Mouse (Mus musculus) hindbrain, embryonic 16.5 days (tissue): ENCODE results near the gene Akap8. TPM values are rescaled to one million over a fixed set of nuclear protein-coding genes. Genes with fewer than 3 reads are reported as not detected.
A peak's percentile ranks its signal among the peaks of the same experiment; 100 is the strongest.

ENCODE experiments used
- ATAC-seq: fragments of 200-750 bp; cut with Nextera tagmentation; 2 replicates; pipeline ENCODE4 v1.8.0; 2017; ENCODE audit warnings: moderate TSS enrichment, moderate library complexity
- H3K27ac ChIP-seq: fragments of 300-500 bp; sonication (generic); 2 replicates; pipeline ENCODE4 v1.5.1; 2014; ENCODE audit warnings: low read depth, mild to moderate bottlenecking, control low read depth, low read length, moderate library complexity
- H3K27me3 ChIP-seq: fragments of 300-500 bp; sonication (generic); replicated peaks from 2 replicates; pipeline ENCODE4 v1.6.1; 2014; ENCODE audit warnings: low read length; ENCODE audit not compliant: control insufficient read depth, insufficient read depth
- H3K36me3 ChIP-seq: fragments of 300-500 bp; sonication (generic); 2 replicates; pipeline ENCODE4 v1.6.1; 2014; ENCODE audit warnings: mild to moderate bottlenecking, low read length, moderate library complexity, mixed read lengths; ENCODE audit not compliant: control insufficient read depth, insufficient read depth
- H3K4me1 ChIP-seq: fragments of 300-500 bp; sonication (generic); 2 replicates; pipeline ENCODE4 v1.6.1; 2014; ENCODE audit warnings: low read depth, low read length; ENCODE audit not compliant: control insufficient read depth, insufficient read depth
- H3K4me2 ChIP-seq: fragments of 300-500 bp; sonication (generic); 2 replicates; pipeline ENCODE4 v1.6.1; 2014; ENCODE audit warnings: mild to moderate bottlenecking, low read length, control low read depth, moderate library complexity
- H3K4me3 ChIP-seq: fragments of 300-500 bp; sonication (generic); 2 replicates; pipeline ENCODE4 v1.5.1; 2014; ENCODE audit warnings: mild to moderate bottlenecking, low read length, control low read depth, moderate library complexity
- H3K9ac ChIP-seq: fragments of 300-500 bp; sonication (generic); 2 replicates; pipeline ENCODE4 v1.6.1; 2014; ENCODE audit warnings: low read depth, mild to moderate bottlenecking, control low read depth, low read length, moderate library complexity
- H3K9me3 ChIP-seq: fragments of 300-500 bp; sonication (generic); 2 replicates; pipeline ENCODE4 v1.6.1; 2014; ENCODE audit warnings: mild to moderate bottlenecking, low read length, moderate library complexity; ENCODE audit not compliant: control insufficient read depth
- WGBS: fragments of 180-500 bp; shearing (Covaris S2); extraction: QIAGEN DNeasy Blood & Tissue Kit; methylation state at CpG from one replicate; pipeline ENCODE4 v1.1.7; 2014; 5-methylcytosine and 5-hydroxymethylcytosine counted together
- polyA plus RNA-seq: library from polyadenylated mRNA; unstranded; fragments of >200 nt; fragmentation: Nextera tagmentation; extraction: Ambion mirVana; gene quantifications from 2 replicates; pipeline ENCODE4 v1.2.1, GENCODE M21; 2015

Gene Akap8
- polyA plus RNA-seq, 1 experiment from 2014 or later = 84.7 TPM

GRCm38 (mm10) chr17:32327501-32327900, 6.5 kb upstream of the Akap8 start:
- Histone ChIP-seq H3K4me3 (no peak overlapping the region), H3K9ac (no peak overlapping the region), H3K9me3 (no peaks in the 10 kb centered on the region), H3K27me3 (no peaks in the 10 kb centered on the region), H3K27ac (no peak overlapping the region), H3K4me1 (no peaks in the 10 kb centered on the region), H3K36me3 (peaks cover 19% of the 10 kb centered on the region), H3K4me2 (no peak overlapping the region)
- no peak for ATAC-seq

GRCm38 (mm10) chr17:32322809-32323208, 1.8 kb upstream of the Akap8 start:
- ATAC-seq = no peak
- no peak overlapping the region for H3K9ac ChIP-seq
- H3K4me3 ChIP-seq = no peak overlapping the region
- no peak overlapping the region for H3K27ac ChIP-seq
- no peak overlapping the region for H3K4me2 ChIP-seq
- no peaks in the 10 kb centered on the region for H3K9me3 ChIP-seq
- no peaks in the 10 kb centered on the region for H3K27me3 ChIP-seq
- peaks cover 12% of the 10 kb centered on the region for H3K36me3 ChIP-seq
- 94% methylated on average over 1 of the region's 1 CpGs for WGBS
- H3K4me1 ChIP-seq = peaks cover 9% of the 10 kb centered on the region

DNA sequence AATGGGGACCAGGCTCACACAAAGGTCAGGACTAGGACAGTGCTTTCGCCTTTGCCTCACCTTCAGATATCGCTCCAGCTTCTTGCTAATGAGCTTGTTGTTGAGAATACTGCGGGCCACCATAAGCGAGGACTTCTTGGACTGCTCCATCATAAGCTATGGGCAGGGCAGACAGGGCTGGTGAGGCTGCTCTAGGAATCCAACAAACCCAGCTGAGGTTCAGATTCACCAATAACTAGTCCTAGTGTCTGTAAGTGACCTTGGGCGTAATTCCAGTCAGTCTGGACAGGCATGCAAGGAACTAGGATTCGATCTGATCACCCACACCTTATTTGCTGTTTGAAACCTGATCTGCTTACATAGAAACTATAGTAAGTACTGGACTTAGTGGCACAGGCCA, 798 bp upstream of the Akap8 start:
- no peaks in the 10 kb centered on the region for H3K27me3 ChIP-seq
- no peaks in the 10 kb centered on the region for H3K9me3 ChIP-seq
- peak overlapping the region; percentile 67 for H3K4me2 ChIP-seq
- H3K4me1 ChIP-seq = peaks cover 9% of the 10 kb centered on the region
- peak overlapping the region; percentile 78 for H3K4me3 ChIP-seq
- WGBS = 25% methylated on average over 6 of the region's 6 CpGs
- no peak; the same call in 1 of the 2 replicates for ATAC-seq
- H3K9ac ChIP-seq = peak overlapping the region; percentile 78
- peak overlapping the region; percentile 82 for H3K27ac ChIP-seq
- H3K36me3 ChIP-seq = peaks cover 15% of the 10 kb centered on the region

DNA sequence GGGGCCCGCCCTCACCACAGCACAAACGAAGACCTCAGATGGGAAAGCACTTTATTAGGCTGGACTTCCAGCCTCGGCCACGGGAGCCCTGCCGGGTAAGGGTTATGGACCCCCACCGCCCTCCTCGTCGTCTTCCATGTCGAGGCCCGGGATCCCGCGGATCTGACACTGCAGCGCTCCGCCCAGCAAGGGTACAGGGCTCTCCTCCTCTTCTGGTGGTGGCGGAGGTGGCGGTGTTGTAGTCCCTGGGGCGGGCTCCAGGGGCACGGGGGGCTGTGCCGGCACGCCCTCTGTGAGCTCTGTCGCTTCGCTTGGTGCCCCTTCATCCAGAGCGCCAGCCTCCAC, 324 bp upstream of the Akap8 start:
- Histone ChIP-seq H3K27me3 (no peaks in the 10 kb centered on the region), H3K4me1 (peaks cover 9% of the 10 kb centered on the region), H3K4me3 (peak overlapping the region; percentile 78), H3K4me2 (peak overlapping the region; percentile 67), H3K9ac (peak overlapping the region; percentile 78), H3K36me3 (peaks cover 15% of the 10 kb centered on the region), H3K27ac (peak overlapping the region; percentile 82), H3K9me3 (no peaks in the 10 kb centered on the region)
- 0% methylated on average over 12 of the region's 23 CpGs for WGBS
- ATAC-seq = peak; percentile 77

GRCm38 (mm10) chr17:32319950-32320349, 1.1 kb downstream of the Akap8 start:
- Histone ChIP-seq H3K4me1 (peaks cover 9% of the 10 kb centered on the region), H3K27me3 (no peaks in the 10 kb centered on the region), H3K9ac (peak overlapping the region; percentile 86), H3K27ac (peak overlapping the region; percentile 95), H3K36me3 (peaks cover 20% of the 10 kb centered on the region), H3K4me3 (peak overlapping the region; percentile 78), H3K4me2 (peak overlapping the region; percentile 81), H3K9me3 (no peaks in the 10 kb centered on the region)
- ATAC-seq = no peak
- WGBS = under 1% methylated on average over 7 of the region's 7 CpGs

- Histone ChIP-seq H3K9me3 (no peaks in the 10 kb centered on the region), H3K27ac (no peak overlapping the region), H3K36me3 (peaks cover 32% of the 10 kb centered on the region), H3K27me3 (no peaks in the 10 kb centered on the region), H3K4me2 (no peak overlapping the region), H3K9ac (no peak overlapping the region), H3K4me3 (no peak overlapping the region), H3K4me1 (peaks cover 9% of the 10 kb centered on the region)
- no peak for ATAC-seq
- WGBS = 93% methylated on average over 3 of the region's 3 CpGs
Observed at GRCm38 (mm10) chr17:32317708-32318107, 3.3 kb downstream of the Akap8 start.

GRCm38 (mm10) chr17:32317032-32317431, 4.0 kb downstream of the Akap8 start:
- peaks cover 9% of the 10 kb centered on the region for H3K4me1 ChIP-seq
- ATAC-seq = no peak
- H3K36me3 ChIP-seq = peaks cover 36% of the 10 kb centered on the region
- no peak overlapping the region for H3K27ac ChIP-seq
- no peaks in the 10 kb centered on the region for H3K9me3 ChIP-seq
- no peak overlapping the region for H3K4me3 ChIP-seq
- WGBS = 93% methylated on average over 8 of the region's 8 CpGs
- no peak overlapping the region for H3K4me2 ChIP-seq
- H3K9ac ChIP-seq = no peak overlapping the region
- no peaks in the 10 kb centered on the region for H3K27me3 ChIP-seq

- no peak for ATAC-seq
- H3K27me3 ChIP-seq = no peaks in the 10 kb centered on the region
- peaks cover 46% of the 10 kb centered on the region for H3K36me3 ChIP-seq
- H3K9ac ChIP-seq = no peak overlapping the region
- no peak overlapping the region for H3K4me3 ChIP-seq
- no peaks in the 10 kb centered on the region for H3K9me3 ChIP-seq
- H3K4me2 ChIP-seq = no peak overlapping the region
- peaks cover 6% of the 10 kb centered on the region for H3K4me1 ChIP-seq
- 95% methylated on average over 5 of the region's 5 CpGs for whole genome bisulfite sequencing
- no peak overlapping the region for H3K27ac ChIP-seq
Observed at GRCm38 (mm10) chr17:32315560-32315959, 5.5 kb downstream of the Akap8 start.

DNA sequence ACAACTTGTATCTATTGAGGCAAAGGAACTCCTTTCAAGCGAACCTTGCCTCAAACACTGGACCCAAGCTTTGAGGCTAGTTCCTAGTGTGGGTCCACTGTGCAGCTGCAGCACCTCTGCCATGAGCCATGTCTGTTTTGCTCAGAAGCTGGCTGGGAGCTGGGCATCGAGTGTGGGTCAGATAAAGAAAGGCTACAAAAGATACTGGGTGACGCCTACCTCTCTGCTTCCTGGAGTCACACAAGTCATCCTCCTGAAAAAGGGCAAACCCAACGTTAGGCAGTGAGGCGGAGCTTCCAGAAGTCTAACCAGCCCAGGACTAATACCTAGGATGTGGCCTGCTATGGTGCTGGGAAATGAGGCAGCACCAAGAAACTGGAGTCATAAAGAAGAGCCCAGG, 7.1 kb downstream of the Akap8 start:
- Histone ChIP-seq H3K27me3 (no peaks in the 10 kb centered on the region), H3K9ac (no peak overlapping the region), H3K4me2 (no peak overlapping the region), H3K4me3 (no peak overlapping the region), H3K36me3 (peaks cover 62% of the 10 kb centered on the region), H3K27ac (no peak overlapping the region), H3K9me3 (no peaks in the 10 kb centered on the region), H3K4me1 (peaks cover under 1% of the 10 kb centered on the region; the same call in 1 of the 2 replicates)
- ATAC-seq = no peak
- 88% methylated on average over 5 of the region's 5 CpGs for WGBS

GRCm38 (mm10) chr17:32312801-32313200, 8.2 kb downstream of the Akap8 start:
- Histone ChIP-seq H3K36me3 (peaks cover 71% of the 10 kb centered on the region), H3K4me2 (no peak overlapping the region), H3K9ac (no peak overlapping the region), H3K4me1 (no peaks in the 10 kb centered on the region), H3K4me3 (no peak overlapping the region), H3K27me3 (no peaks in the 10 kb centered on the region), H3K27ac (no peak overlapping the region), H3K9me3 (no peaks in the 10 kb centered on the region)
- WGBS = 93% methylated on average over 8 of the region's 8 CpGs
- no peak for ATAC-seq
